Mouse (Mus musculus) testis, adult 2 months (tissue): ENCODE data around the gene Prr5l. TPM values are rescaled to one million over a fixed set of nuclear protein-coding genes. Genes with fewer than 3 reads are reported as not detected.

Source experiments
- H3K27ac ChIP-seq: fragments of 200-500 bp; 2 replicates; pipeline ENCODE4 v1.5.1; 2012; ENCODE audit warnings: low read depth, low read length; ENCODE audit not compliant: control insufficient read depth, insufficient read depth
- H3K27me3 ChIP-seq: fragments of 200-500 bp; 2 replicates; pipeline ENCODE4 v1.6.1; 2012; ENCODE audit warnings: mild to moderate bottlenecking, low read length, moderate library complexity; ENCODE audit not compliant: control insufficient read depth, insufficient read depth
- H3K36me3 ChIP-seq: fragments of 200-500 bp; 2 replicates; pipeline ENCODE4 v1.6.1; 2012; ENCODE audit warnings: mild to moderate bottlenecking, low read length; ENCODE audit not compliant: control insufficient read depth, insufficient read depth
- H3K4me1 ChIP-seq: fragments of 200-500 bp; 2 replicates; pipeline ENCODE4 v1.6.1; 2012; ENCODE audit warnings: low read length; ENCODE audit not compliant: control insufficient read depth, insufficient read depth
- H3K4me3 ChIP-seq: fragments of 200-500 bp; 2 replicates; pipeline ENCODE4 v1.5.1; 2012; ENCODE audit warnings: low read depth, mild to moderate bottlenecking, low read length, moderate library complexity, mixed read lengths; ENCODE audit not compliant: control insufficient read depth
- CTCF ChIP-seq: fragments of 200-500 bp; IDR thresholded peaks from 2 replicates; pipeline ENCODE4 v1.5.1; 2012; ENCODE audit warnings: low read depth, mild to moderate bottlenecking, inconsistent platforms, low read length, moderate library complexity; ENCODE audit not compliant: control insufficient read depth, insufficient read depth, insufficient replicate concordance
- POLR2A ChIP-seq: fragments of 200-500 bp; IDR thresholded peaks from 2 replicates; pipeline ENCODE4 v1.6.1; 2012; ENCODE audit warnings: low read depth, mild to moderate bottlenecking, inconsistent platforms, low read length, moderate library complexity; ENCODE audit not compliant: control insufficient read depth
- polyA plus RNA-seq: library from polyadenylated mRNA; depleted of rRNA; stranded (reverse); fragments of >200 nt; gene quantifications from 2 replicates; pipeline ENCODE4 v1.2.3, GENCODE M21; 2012

Prr5l gene
- polyA plus RNA-seq, 1 experiment, result 1.1 TPM

- TF ChIP-seq CTCF, result no peak
- no peak for TF ChIP-seq POLR2A
- no peaks in the 10 kb centered on the region for H3K27me3 ChIP-seq
- H3K36me3 ChIP-seq, result peaks cover 1% of the 10 kb centered on the region; the same call in 1 of the 2 replicates
- no peak overlapping the region for H3K27ac ChIP-seq
- no peak overlapping the region for H3K4me3 ChIP-seq
- no peaks in the 10 kb centered on the region for H3K4me1 ChIP-seq
These were observed 13.8 kb upstream of the Prr5l start for GRCm38 (mm10) chr2:101896425-101897204.

- TF ChIP-seq POLR2A, result no peak
- TF ChIP-seq CTCF, result no peak
- H3K4me3 ChIP-seq, result no peak overlapping the region
- no peaks in the 10 kb centered on the region for H3K27me3 ChIP-seq
These were observed 11.3 kb upstream of the Prr5l start for GRCm38 (mm10) chr2:101894126-101894525.

GRCm38 (mm10) chr2:101891143-101891542, 8.3 kb upstream of the Prr5l start:
- Histone ChIP-seq H3K4me3 (no peak overlapping the region), H3K4me1 (no peaks in the 10 kb centered on the region; the same call in 1 of the 2 replicates), H3K36me3 (peaks cover 1% of the 10 kb centered on the region; the same call in 1 of the 2 replicates), H3K27ac (no peak overlapping the region), H3K27me3 (no peaks in the 10 kb centered on the region)
- TF ChIP-seq CTCF (no peak), POLR2A (no peak)

More at GRCm38 (mm10) chr2:101894126-101894525, 11.3 kb upstream of the Prr5l start:
- Histone ChIP-seq H3K4me1 (no peaks in the 10 kb centered on the region), H3K36me3 (peaks cover 1% of the 10 kb centered on the region; the same call in 1 of the 2 replicates), H3K27ac (no peak overlapping the region)

GRCm38 (mm10) chr2:101888886-101889285, 6.1 kb upstream of the Prr5l start:
- no peak for TF ChIP-seq CTCF
- TF ChIP-seq POLR2A, result no peak
- no peak overlapping the region for H3K27ac ChIP-seq
- H3K27me3 ChIP-seq, result no peaks in the 10 kb centered on the region
- peaks cover 4% of the 10 kb centered on the region for H3K4me1 ChIP-seq
- H3K4me3 ChIP-seq, result no peak overlapping the region
- no peaks in the 10 kb centered on the region for H3K36me3 ChIP-seq

GRCm38 (mm10) chr2:101885768-101886438, 3.1 kb upstream of the Prr5l start, which contains the start of gene Commd9:
Commd9 (plus strand) TSS chr2:101886247.
- H3K36me3 ChIP-seq, result no peaks in the 10 kb centered on the region
- H3K4me3 ChIP-seq, result peak within 1 kb of the TSS; percentile 98
- peaks cover 4% of the 10 kb centered on the region for H3K4me1 ChIP-seq
- no peaks in the 10 kb centered on the region for H3K27me3 ChIP-seq
- TF ChIP-seq POLR2A, result peak; percentile 83
- no peak for TF ChIP-seq CTCF
- peak within 1 kb of the TSS; percentile 58; the same call in 1 of the 2 replicates for H3K27ac ChIP-seq

GRCm38 (mm10) chr2:101884286-101884685, 1.5 kb upstream of the Prr5l start:
- Histone ChIP-seq H3K4me3 (no peak overlapping the region), H3K36me3 (no peaks in the 10 kb centered on the region), H3K4me1 (peaks cover 4% of the 10 kb centered on the region), H3K27me3 (no peaks in the 10 kb centered on the region), H3K27ac (no peak overlapping the region)
- TF ChIP-seq CTCF (no peak), POLR2A (no peak)

GRCm38 (mm10) chr2:101881471-101882162, 1.2 kb downstream of the Prr5l start:
- Histone ChIP-seq H3K27me3 (no peaks in the 10 kb centered on the region), H3K27ac (no peak overlapping the region), H3K4me3 (no peak overlapping the region), H3K4me1 (peaks cover 4% of the 10 kb centered on the region), H3K36me3 (no peaks in the 10 kb centered on the region)
- TF ChIP-seq CTCF, result no peak
- TF ChIP-seq POLR2A, result no peak
